Mouse (Mus musculus) small intestine, adult 2 months (tissue): ENCODE results near the gene Sept9.

Source experiments
- CTCF ChIP-seq: fragments of 200-500 bp; IDR thresholded peaks from 2 replicates; pipeline ENCODE4 v1.5.1; 2012; ENCODE audit warnings: low read depth, mild to moderate bottlenecking, control low read depth, inconsistent platforms, low read length, moderate library complexity, mixed read lengths; ENCODE audit not compliant: insufficient replicate concordance, insufficient read length; ENCODE audit errors: extremely low read depth
- POLR2A ChIP-seq: fragments of 200-500 bp; IDR thresholded peaks from 2 replicates; pipeline ENCODE4 v1.6.1; 2012; ENCODE audit warnings: low read depth, mild to moderate bottlenecking, control low read depth, inconsistent platforms, low read length, moderate library complexity

DNA sequence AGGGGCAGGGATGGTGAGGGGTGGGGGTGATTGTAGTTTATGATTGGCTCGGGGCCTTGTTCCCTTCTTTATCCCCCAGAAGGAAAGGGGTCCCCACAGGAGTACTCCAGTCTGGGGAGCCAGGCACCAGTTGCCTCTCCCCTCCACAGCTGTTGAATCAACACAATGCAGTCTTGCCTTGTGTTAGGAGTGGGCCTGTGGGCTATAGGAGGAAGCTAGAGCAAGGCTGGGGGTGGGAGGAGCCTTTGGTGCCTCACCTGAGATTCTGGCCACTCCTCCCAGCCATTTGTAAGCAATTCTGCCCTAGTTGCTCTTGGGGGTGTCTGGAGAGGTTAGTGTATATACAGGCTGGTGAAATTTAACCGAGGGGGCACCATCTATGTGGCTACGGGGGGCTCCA lies 88.3 kb downstream of the Sept9 start:
- TF ChIP-seq POLR2A = no peak
- TF ChIP-seq CTCF = no peak
